Mouse (Mus musculus) activated CD4-positive, CD25-positive, alpha-beta regulatory T cell, adult 4 months (primary cell): ENCODE measurements at regions not wholly inside any gene's neighbourhood (a gene's known extent, or its start where the extent isn't known, plus 50 kb on each side); places are given as distances from the start of the nearest gene placed in this dataset.

ENCODE experiments used
- ATAC-seq: one replicate; pipeline ENCODE4 v1.8.0; 2017

DNA sequence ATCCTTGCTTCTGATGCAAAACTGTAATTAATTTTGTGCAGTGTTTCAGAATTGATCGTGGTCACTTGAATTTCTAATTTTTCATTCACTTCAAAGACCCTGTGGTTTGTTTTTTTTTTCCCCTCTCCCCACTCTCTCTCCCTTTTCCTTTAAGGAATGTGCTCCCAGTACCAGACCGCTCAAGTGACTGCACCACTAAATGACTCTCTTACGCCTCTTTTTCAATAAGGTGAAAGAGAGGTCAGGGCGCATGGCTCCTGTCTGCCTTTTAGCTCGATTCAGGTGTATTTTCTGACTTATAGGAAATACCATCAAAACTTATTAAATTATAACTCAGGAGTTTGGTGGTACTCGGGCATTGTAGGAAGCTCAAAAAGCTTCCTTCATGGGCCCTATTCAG, 146.0 kb upstream of the Zfp507 start:
- no peak for ATAC-seq

DNA sequence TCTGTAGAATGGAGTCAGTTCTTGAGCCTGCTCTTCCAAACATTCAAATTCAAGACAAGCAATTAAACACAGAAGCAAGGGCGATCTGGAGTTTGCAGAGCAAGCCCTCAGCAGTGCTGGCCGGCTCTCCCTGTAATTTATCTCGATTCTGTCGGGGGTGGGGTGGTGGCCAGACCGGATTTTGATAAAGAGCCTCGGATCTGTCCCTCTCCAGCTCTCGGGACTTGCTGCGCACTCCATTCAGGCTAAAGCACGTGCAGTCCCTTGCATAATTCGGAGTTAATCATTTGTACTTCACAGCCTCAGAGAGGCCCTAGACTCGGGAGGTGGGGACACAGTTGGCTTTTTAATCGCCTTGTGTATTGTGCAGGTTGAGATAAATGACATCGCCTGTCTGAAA, 145.6 kb upstream of the Zfp507 start:
- no peak for ATAC-seq

DNA sequence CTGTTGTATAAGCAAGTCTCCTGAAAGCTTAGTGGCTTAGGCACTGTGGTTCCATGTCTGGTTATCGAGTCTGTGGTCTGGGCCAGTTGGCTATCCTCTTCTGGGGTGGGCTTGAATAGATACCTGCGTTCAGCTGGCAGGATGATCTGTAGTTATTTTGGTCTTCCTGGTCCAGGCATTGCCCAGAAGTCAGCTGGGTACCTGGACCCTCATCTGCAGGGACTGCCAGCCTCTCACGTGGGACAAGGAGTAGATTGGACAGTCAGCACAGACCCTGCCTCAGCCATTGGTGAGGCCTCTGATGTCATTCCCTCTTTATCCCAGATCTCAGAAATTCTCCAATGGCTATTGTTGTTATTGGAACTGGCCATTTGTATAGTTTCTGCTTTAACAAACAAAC, 138.3 kb upstream of the Zfp507 start:
- ATAC-seq: no peak

DNA sequence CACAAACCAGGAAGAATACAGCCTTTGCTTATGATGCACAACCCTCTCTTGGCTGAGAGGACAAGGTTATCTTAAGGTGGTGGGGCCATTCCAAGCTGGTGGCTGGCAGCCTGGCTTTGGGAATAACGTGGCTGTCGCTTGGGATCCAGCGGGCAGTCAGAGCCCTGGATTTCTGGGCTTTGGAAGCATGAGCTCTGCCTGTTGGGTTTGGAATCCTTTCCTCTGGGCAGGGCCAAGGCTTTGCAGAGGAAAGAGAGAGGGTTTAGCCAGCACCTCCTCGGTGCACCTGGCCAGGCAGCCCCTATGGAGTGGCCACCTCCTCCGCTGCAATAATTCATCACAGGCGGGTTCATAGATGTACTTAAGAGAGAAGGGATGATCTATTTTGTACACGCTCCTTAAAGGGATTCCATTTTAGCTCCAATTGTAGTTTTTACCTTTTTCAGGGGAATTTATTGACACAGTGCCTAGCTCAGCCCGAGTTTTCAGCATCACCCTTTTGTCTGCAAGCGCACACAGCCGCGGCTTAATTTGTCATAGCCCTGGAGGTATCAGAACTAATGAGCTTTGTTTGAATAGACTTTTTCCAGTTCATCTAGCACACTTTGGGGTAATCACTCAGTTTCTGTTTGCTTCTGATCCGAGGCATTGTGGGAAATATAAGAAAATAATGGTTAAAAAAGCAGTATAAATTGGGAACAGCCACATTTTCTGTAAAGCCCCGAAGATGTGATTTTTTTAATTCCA, 135.5 kb upstream of the Zfp507 start:
- ATAC-seq: no peak

DNA sequence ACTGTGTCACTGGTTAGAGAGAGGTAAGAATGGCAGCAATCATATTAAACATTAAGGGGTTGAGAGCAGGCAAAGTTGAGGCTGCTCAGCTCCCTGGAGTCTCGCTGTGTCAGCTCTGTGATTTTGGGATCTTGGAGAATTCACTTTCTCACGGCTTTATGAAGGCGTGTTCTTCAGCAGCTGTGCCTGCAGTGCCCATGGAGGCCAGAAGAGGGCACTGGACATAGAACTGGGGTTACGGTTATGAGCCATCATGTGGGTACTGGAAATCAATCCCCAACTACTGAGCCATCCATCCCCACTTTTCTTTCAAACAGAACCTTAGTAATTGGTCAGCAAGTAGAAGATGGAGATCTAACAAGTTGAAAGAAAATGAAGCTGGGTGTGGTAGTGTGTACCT, 123.9 kb upstream of the Zfp507 start:
- ATAC-seq: no peak

DNA sequence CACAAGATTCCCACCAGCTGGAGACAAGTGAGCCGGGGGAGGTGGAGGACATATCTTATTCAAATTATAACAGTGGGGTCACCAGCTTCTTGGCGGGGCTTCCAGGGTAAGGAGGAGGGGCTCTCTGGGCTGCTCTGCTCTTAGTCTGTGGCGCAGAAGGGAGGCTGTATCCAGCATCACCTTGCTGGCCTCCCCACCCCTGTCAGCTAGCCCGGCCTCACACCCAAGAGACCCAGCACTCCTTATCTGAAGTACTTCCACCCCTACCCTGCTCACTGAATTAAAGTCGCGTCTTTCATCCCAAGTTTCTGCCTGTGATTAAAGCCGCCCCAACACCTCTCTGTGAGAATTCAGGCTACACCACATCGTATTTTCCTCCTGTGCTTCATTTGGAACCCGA, 119.8 kb upstream of the Zfp507 start:
- no peak for ATAC-seq

DNA sequence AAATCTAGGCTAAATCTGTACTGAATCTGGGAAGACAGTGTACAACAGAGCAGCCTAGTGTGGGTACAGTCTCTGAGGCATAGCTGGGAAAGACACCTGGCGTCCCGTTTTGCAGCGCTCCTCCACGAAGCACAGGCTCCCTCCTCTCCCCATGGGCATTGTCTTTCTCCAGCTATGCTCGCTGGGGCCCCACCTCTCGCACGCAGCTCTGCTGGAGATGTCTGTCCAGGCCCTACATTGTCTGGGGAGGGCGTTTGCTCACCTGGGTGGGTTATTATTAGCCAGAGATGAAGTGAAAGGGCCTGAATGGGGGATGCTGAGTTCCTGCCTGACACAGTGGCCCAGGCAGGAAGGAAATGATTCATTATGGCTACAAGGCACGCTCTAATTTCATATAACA, 118.1 kb upstream of the Zfp507 start:
- ATAC-seq: no peak

DNA sequence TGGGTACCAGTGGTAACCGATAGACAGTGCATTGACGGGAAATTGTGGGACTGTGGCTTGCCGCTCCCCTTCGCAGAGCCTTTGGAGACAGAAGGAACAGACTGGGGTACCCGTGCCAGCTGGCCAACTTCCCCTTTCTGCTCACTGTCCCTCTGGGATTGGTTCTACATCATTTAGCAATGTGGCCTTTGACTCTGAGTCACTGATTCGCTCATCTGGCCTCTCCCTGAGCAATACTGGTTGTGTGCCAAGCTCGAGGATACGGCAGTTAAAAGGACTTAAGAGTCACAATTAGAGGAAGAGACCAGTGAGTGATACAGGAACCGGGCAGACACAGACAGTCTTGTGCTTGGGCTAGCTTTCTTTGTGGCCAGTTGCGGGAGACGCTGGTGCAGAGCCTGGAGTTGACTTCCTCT, 117.4 kb upstream of the Zfp507 start:
- no peak for ATAC-seq

DNA sequence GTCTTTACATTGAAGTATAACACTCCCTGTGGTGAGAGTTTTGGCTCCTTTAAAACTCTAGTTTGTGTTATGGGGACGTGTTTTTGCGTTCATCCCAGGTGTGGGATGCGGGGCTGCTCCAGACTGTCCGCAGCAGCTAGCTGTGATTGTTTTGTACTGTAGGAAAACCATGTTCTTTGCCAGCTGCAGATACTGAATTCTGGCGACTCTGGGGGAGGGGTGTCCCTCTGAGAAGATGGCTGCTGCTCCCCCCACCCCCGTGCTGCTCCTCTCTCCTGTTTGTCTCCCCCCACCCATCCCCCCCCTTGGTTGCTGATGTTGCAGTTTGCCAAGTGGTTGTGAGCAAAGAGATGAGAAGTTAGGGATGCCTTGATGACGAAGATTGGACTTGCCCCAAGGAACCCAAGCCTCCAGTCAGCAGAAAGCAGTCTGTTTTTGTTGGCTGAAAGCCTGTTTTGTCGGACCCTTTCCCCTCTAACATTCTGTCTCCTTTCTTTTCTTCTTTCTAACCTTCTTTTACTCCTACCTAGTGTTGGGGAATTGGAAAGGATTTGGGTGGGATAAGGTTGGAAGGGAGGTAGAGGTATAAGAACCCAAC, 107.4 kb upstream of the Zfp507 start:
- ATAC-seq: no peak

DNA sequence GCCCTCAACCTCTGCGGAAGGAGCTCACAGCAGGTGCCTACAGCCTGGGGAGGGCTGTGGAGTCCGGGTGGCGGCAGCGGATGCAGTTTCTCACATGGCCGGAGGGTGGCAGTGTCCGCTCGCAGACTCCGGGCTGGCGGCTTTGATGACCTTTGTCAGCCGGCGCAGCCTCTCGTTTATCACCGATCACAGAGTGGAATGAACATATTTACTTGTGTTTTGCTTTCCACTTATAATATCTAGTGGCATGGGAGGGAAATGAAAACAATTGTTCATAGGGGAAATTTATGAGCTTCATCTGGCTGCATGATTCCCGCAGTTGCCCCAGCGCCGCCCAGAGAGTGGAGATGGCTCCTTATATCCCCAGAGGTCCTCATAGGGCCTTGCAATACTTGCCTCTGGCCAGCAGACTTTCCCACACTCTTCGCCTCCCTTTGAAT, 99.2 kb upstream of the Zfp507 start:
- no peak for ATAC-seq

DNA sequence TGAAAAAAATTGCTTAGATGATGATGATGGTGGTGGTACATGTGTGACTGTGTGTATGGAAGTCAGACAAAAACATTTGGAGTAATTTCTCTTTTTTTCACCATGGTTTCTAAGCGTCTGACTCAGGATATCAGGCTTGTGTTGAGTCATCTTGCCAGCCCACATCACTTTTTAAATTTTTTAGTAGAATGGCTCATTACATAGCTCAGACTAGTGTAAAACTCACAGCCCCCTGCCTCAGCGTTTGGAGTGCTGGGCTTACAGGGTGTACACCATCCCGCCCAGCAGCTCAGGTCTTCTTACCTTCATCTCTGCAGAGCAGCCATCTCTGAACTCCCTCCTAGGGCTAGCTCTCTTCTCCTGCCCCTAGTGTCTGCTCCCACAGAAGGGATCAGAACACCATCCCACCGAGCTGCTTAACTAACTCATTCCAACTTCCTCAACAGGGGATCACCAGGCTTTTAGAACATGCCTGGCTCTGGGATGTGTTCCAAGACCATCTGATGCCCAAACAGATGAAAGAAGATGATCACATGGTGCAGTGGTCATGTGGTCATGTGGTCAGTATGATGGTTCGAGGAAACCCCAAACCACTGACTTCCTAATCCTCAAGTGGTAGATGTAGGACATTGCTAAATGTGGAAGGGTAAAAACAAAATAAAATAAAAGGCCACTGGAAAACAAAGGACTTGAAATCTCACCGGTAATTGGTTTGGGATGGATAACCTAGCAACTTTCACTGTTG, 96.1 kb upstream of the Zfp507 start:
- ATAC-seq: no peak

DNA sequence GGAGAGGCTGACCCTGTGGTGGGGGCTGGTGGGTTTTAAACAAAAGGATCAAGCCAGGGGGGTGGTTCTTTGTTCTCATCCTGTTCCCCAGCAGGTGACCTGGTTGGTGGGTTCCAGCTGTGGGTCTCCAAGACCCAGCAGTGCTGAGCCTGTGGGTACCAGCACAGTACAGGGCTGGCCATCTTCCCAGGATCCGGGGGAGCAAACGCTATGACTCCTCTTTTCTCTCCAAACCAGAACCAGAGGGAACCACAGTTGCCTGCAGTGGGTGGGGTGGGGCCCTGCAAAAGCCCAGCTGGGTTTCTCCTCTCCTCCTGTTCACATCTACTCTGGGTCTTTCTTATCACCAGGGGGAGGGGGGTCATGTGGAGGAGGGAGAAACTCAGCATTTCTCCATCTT, 90.5 kb upstream of the Zfp507 start:
- no peak for ATAC-seq

DNA sequence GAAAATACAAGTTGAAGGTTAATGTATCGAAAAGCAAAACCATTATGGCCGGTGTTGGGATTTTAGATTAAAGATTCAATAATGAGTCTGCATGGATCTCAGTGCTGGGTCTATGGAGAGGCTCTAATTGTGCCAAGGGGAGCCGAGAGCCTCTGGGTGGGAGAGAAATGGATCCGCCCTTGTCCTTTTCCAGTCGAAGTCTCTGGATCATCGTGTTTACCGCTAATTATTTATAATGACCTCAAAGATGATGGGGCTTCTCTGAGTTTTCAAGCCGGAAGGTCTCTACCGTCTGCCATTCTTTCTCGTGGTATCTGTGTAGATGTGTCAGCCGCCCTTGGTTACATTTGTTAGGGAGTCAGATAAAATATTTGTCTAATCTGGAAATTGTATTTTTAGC, 83.2 kb upstream of the Zfp507 start:
- no peak for ATAC-seq

DNA sequence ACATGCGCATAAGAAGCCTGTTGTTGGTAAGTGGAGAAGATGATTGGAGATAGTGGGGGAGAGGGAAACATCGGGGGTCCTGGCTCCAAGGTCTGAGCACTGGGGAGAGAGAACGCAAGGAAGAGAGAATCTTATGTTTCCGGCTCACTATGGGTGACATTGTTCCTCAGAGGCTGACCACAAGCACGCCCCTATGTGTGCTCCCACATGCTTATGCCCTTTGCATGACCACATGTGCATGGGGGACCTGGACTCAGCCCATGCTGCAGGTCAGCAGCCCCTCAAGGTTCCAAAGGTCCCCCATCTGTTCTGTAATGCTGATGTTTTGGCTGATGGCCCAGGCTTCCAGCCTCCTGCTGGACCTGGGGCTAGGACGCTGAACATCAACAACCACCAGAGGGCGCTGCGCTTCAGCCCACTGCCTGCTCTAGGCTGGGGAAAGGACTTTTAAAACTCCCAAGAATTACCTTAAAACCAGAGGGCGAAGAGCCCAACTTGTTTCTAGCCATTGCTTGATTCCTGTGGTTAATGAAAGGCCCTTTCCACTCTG, 77.0 kb upstream of the Zfp507 start:
- ATAC-seq: no peak

DNA sequence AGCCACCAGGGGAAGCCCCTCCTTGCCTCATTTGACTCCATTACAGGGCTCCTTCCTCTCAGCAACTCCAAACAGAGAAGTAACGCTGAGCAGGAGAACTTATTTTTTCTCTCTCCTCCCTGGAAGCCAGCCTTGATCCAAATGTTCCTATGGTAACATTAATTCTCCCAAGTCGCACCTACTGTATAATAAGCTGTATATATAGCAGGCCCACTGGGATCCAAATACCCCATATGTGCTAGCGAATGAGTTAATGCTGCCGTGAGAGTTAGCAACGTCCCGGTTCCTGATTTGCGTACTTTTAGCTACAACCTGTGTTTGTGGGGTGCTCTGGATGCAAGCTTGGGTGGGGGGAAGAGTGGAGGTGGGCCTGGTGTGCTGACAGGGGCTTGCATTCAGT, 75.4 kb upstream of the Zfp507 start:
- no peak for ATAC-seq

DNA sequence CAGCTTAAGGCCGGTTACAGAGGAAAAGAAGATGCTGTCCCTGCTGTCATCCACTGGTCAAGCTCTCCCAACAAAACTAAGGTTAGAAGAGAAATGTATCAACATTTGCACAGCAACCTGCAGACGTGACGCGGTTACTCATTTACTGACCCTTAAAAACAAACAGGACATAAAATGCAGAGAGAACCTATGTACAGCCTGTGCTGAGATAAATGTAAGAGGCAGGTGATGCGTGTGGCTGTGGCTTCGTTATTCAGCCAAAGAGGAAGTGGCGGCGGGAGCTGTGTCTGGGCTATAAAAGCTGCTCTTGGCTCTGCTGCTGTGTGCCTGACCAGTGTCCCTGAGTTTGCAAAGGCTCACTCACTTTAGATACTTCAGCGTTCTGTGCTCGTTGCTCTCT, 58.2 kb upstream of the Zfp507 start:
- no peak for ATAC-seq

DNA sequence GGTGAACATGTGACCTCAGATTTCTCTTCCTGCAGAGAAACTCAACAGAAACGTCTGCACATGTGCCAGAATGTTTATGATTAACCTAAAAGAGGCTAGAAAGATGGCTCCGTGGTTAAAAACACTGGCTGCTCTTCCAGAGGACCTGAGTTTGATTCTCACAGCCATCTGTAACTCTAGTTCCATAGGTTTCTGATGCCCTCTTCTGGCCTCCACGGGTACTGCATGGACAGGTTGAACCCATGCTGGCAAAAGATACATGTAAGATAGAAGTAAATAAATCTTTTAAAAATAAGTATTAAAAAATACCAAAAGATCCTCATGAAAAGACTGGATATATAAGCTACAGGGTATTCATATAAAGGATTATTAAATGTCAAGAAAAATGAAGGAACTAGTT, 56.8 kb upstream of the Zfp507 start:
- no peak for ATAC-seq

DNA sequence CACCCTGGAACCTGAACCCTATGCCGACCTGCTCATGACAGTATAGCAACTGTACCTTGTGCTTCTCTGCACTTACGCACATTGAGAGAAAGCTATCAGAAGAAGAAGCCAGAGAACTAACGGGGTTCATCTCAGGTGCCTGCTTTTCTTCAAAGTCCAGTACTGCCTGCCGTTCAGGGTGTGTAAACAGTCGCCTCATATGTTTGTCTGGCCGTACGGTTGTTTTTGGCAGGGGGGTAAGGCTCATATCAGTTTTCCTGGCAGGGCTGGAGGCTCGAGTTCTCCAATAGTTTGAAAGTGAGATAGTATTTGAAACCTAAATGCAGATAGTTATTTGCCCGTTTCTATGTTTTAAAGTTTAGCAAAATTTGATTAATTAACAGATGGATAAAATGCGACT, 54.9 kb upstream of the Zfp507 start:
- ATAC-seq: no peak
